Mouse (Mus musculus) left cerebral cortex, postnatal 4 days (tissue): Measurements from ENCODE around the gene Cst7. TPM values are rescaled to one million over a fixed set of nuclear protein-coding genes. Genes with fewer than 3 reads are reported as not detected.

Experiments
- DNase-seq: peaks from one replicate; pipeline ENCODE4 v3.0.0-alpha.2; 2022
- intact Hi-C: fragments of 180-260 bp; cut with DNase I; formaldehyde crosslinking; loops from one replicate; pipeline ENCODE4 v1.15.1; 2025
- total RNA-seq, 2 experiments: library from RNA; stranded (reverse); gene quantifications; 2 replicates each; pipeline ENCODE4 v1.2.3; 2021

The Cst7 gene
- total RNA-seq, 2 experiments from 2014 or later = not detected

GRCm38 (mm10) chr2:150624926-150625325 lies 54.7 kb downstream of the Cst7 start:
- intact Hi-C loops = no loop called here
- no peak for DNase-seq

DNA sequence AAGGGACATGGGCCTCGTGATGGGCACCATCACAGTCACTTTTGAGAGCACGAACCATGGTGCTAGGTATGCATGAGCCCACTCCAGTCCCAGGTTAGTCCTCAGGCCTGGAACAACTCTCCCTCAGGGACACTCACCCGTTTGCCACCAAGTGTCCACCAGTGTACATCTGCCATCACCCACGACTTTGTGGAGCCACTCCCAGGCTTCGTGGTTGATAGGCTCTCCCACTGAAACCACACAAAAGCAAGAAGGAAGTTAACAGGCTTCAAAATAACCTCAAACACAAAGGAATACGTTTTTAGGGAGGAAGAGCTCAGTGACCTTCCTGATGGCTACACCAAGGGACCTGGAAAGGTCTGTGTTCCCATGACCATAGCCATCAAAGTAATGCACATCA lies 56.9 kb downstream of the Cst7 start:
- no peak for DNase-seq
- intact Hi-C loops = no loop called here

Other genes with a start within 250 kb of the Cst7 start
- gene Gm10130, start 246.7 kb upstream of the Cst7 start, total RNA-seq = 1 to 10 TPM in 1 of 2 experiments, not detected in 1; 3.5 TPM
- 10 to 100 TPM; 11.1 to 12.6 TPM for gene 3300002I08Rik, start 207.7 kb upstream of the Cst7 start, total RNA-seq
- 1 to 10 TPM; 9.0 to 9.7 TPM for gene Zfp442, start 118.9 kb upstream of the Cst7 start, total RNA-seq
- gene Zfp345, start 85.3 kb upstream of the Cst7 start, total RNA-seq = under 1 TPM; 0.28 to 0.44 TPM
- gene Apmap, start 38.2 kb downstream of the Cst7 start, total RNA-seq = 10 to 100 TPM; 29.1 to 37.9 TPM
- 10 to 100 TPM; 15.5 to 16.6 TPM for gene Acss1, start 98.1 kb downstream of the Cst7 start, total RNA-seq
- under 1 TPM; 0.10 to 0.12 TPM for gene Vsx1, start 118.9 kb downstream of the Cst7 start, total RNA-seq
- 10 to 100 TPM; 53.0 to 58.5 TPM for gene Entpd6, start 178.6 kb downstream of the Cst7 start, total RNA-seq
- gene Pygb, start 216.3 kb downstream of the Cst7 start, total RNA-seq = 100 to 1,000 TPM; 138 to 144 TPM